Mouse (Mus musculus) liver, embryonic 14.5 days (tissue): ENCODE data around the gene Fgd2. TPM values are rescaled to one million over a fixed set of nuclear protein-coding genes. Genes with fewer than 3 reads are reported as not detected.

Source experiments
- ATAC-seq: fragments of 200-750 bp; cut with Nextera tagmentation; 2 replicates; pipeline ENCODE4 v1.8.0; 2017; ENCODE audit warnings: moderate number of reproducible peaks, mild to moderate bottlenecking, moderate library complexity; ENCODE audit not compliant: insufficient read depth
- DNase-seq, 3 experiments: peaks; one replicate each; pipeline ENCODE4 v3.0.0-alpha.2; 2012 to 2013; ENCODE audit warnings: low read depth in 3 of 3, low spot score in 3 of 3
- H3K27ac ChIP-seq: fragments of 300-500 bp; sonication (generic); 2 replicates; pipeline ENCODE4 v1.5.1; 2014; ENCODE audit warnings: moderate library complexity, mild to moderate bottlenecking, control low read depth, inconsistent platforms
- H3K27me3 ChIP-seq: fragments of 300-500 bp; sonication (generic); 2 replicates; pipeline ENCODE4 v1.6.1; 2014; ENCODE audit warnings: mild to moderate bottlenecking, low read length, moderate library complexity; ENCODE audit not compliant: control insufficient read depth, insufficient read depth
- H3K36me3 ChIP-seq: fragments of 300-500 bp; sonication (generic); replicated peaks from 2 replicates; pipeline ENCODE4 v1.6.1; 2014; ENCODE audit warnings: low read depth; ENCODE audit not compliant: control insufficient read depth, insufficient read depth
- H3K4me1 ChIP-seq, 2 experiments: fragments of 200-500 bp in 1 of 2; fragments of 300-500 bp in 1 of 2; sonication (generic) in 1 of 2; replicated peaks; 2 replicates each; pipeline ENCODE4 v1.6.1; 2012 to 2014; ENCODE audit warnings: antibody characterized with exemption in 1 of 2, inconsistent platforms in 1 of 2, low read length in 1 of 2; ENCODE audit not compliant: control insufficient read depth in 2 of 2, insufficient read depth in 2 of 2
- H3K4me2 ChIP-seq: fragments of 300-500 bp; sonication (generic); 2 replicates; pipeline ENCODE4 v1.6.1; 2014; ENCODE audit warnings: low read depth, mild to moderate bottlenecking, control low read depth, moderate library complexity
- H3K4me3 ChIP-seq, 2 experiments: fragments of 200-500 bp in 1 of 2; fragments of 300-500 bp in 1 of 2; sonication (generic) in 1 of 2; 2 replicates each; pipeline ENCODE4 v1.5.1; 2012 to 2014; ENCODE audit warnings: low read depth in 2 of 2, low read length in 2 of 2, mild to moderate bottlenecking in 2 of 2, control low read depth in 1 of 2, inconsistent platforms in 1 of 2, moderate library complexity in 1 of 2; ENCODE audit not compliant: insufficient read depth in 1 of 2
- H3K9ac ChIP-seq: fragments of 300-500 bp; sonication (generic); replicated peaks from 2 replicates; pipeline ENCODE4 v1.6.1; 2014; ENCODE audit warnings: mild to moderate bottlenecking, control low read depth, moderate library complexity
- H3K9me3 ChIP-seq: fragments of 300-500 bp; sonication (generic); 2 replicates; pipeline ENCODE4 v1.6.1; 2016; ENCODE audit warnings: low read length, mixed read lengths; ENCODE audit not compliant: control insufficient read depth
- CTCF ChIP-seq: IDR thresholded peaks from 2 replicates; pipeline ENCODE4 v1.5.1; 2016; ENCODE audit warnings: antibody characterized with exemption, low read depth, control low read depth
- EP300 ChIP-seq: IDR thresholded peaks from 2 replicates; pipeline ENCODE4 v1.6.1; 2016; ENCODE audit warnings: antibody characterized with exemption, low read depth
- WGBS: fragments of 180-500 bp; shearing (Covaris S2); extraction: QIAGEN DNeasy Blood & Tissue Kit; methylation state at CpG from one replicate; pipeline ENCODE4 v1.1.7; 2014; ENCODE audit not compliant: insufficient replicate concordance; 5-methylcytosine and 5-hydroxymethylcytosine counted together
- polyA plus RNA-seq, 2 experiments: library from polyadenylated mRNA; depleted of rRNA in 1 of 2; stranded (reverse) in 1 of 2; unstranded in 1 of 2; fragments of >200 nt; fragmentation: Nextera tagmentation in 1 of 2; extraction: Ambion mirVana in 1 of 2; gene quantifications; 2 replicates each; pipeline versions ENCODE4 v1.2.1 to v1.2.3; 2012 to 2014

Gene Fgd2
- polyA plus RNA-seq, 2 experiments, result 3.8 to 8.5 TPM

- H3K4me2 ChIP-seq, result no peak overlapping the region
- H3K36me3 ChIP-seq, result no peaks in the 10 kb centered on the region
- TF ChIP-seq CTCF (no peak), EP300 (no peak)
- H3K4me1 ChIP-seq, result peaks cover 4 to 6% of the 10 kb centered on the region in 2 experiments; a peak in 2 of 4 replicates
- no peaks in the 10 kb centered on the region for H3K9me3 ChIP-seq
- DNase-seq (no peak), ATAC-seq (0 out of 2 replicates have a peak, but pooled peaks have one; percentile 19)
- H3K27me3 ChIP-seq, result no peaks in the 10 kb centered on the region
- no peak overlapping the region for H3K9ac ChIP-seq
- no peak overlapping the region for H3K4me3 ChIP-seq
- no peak overlapping the region for H3K27ac ChIP-seq
- WGBS, result 64% methylated on average over 5 of the region's 5 CpGs
Observed at GRCm38 (mm10) chr17:29407405-29407804, 46.7 kb downstream of the Fgd2 start.

- Histone ChIP-seq H3K4me1 (peaks cover 4 to 6% of the 10 kb centered on the region in 2 experiments; a peak in 2 of 4 replicates), H3K27ac (no peak overlapping the region), H3K36me3 (no peaks in the 10 kb centered on the region), H3K4me3 (no peak overlapping the region), H3K27me3 (no peaks in the 10 kb centered on the region), H3K9me3 (no peaks in the 10 kb centered on the region), H3K4me2 (no peak overlapping the region), H3K9ac (no peak overlapping the region)
- ATAC-seq, result no peak
- WGBS, result 85% methylated on average over 13 of the region's 13 CpGs
- no peak for DNase-seq
- TF ChIP-seq EP300 (no peak), CTCF (no peak)
Observed at GRCm38 (mm10) chr17:29408364-29408763, 47.6 kb downstream of the Fgd2 start.

- 67% methylated on average over 5 of the region's 5 CpGs for WGBS
- Histone ChIP-seq H3K27ac (no peak overlapping the region), H3K4me1 (peaks cover 4 to 6% of the 10 kb centered on the region in 2 experiments; a peak in 2 of 4 replicates), H3K9ac (no peak overlapping the region), H3K4me3 (no peak overlapping the region), H3K4me2 (no peak overlapping the region), H3K27me3 (peaks cover 4% of the 10 kb centered on the region), H3K36me3 (no peaks in the 10 kb centered on the region), H3K9me3 (no peaks in the 10 kb centered on the region)
- DNase-seq, result no peak
- TF ChIP-seq CTCF (no peak), EP300 (no peak)
- ATAC-seq, result peak; percentile 18; the same call in 1 of the 2 replicates
Observed at GRCm38 (mm10) chr17:29409800-29410343, 49.2 kb downstream of the Fgd2 start.

DNA sequence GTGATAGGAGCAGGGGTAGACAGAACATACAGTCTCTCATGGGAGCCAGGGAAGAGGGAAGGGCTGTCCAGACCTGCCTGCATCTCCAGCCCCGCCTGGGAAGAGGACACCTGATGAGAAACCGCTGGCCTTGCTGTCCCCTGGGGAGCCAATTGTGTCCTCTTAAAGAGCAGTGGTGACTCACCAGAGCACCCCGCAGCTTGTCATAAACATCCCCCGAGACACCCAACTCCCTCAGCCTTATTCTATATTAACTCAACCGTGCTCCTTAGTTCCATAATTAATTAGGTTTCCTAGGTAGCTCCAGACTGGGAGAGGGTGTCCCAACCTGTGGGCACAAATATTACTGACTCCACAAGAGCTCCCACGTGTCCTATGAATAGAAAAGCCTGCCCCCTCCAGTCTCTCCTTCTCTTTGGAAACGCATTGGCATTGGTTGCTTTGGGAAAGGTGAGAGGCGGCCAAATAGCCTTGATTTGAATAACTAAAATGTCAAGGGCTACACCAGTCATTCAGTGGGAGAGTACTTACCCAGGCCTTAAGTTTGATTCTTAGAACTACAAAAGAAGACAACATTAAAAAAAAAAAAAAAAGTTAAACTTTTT, 51.2 kb downstream of the Fgd2 start:
- H3K4me3 ChIP-seq, result no peak overlapping the region
- ATAC-seq (no peak), DNase-seq (no peak)
- H3K27me3 ChIP-seq, result peaks cover 22% of the 10 kb centered on the region
- no peaks in the 10 kb centered on the region for H3K9me3 ChIP-seq
- H3K27ac ChIP-seq, result no peak overlapping the region
- H3K4me2 ChIP-seq, result no peak overlapping the region
- TF ChIP-seq CTCF (no peak), EP300 (no peak)
- H3K36me3 ChIP-seq, result no peaks in the 10 kb centered on the region
- peaks cover 4 to 6% of the 10 kb centered on the region in 2 experiments; a peak in 2 of 4 replicates for H3K4me1 ChIP-seq
- WGBS, result 47% methylated on average over 8 of the region's 8 CpGs
- H3K9ac ChIP-seq, result no peak overlapping the region

DNA sequence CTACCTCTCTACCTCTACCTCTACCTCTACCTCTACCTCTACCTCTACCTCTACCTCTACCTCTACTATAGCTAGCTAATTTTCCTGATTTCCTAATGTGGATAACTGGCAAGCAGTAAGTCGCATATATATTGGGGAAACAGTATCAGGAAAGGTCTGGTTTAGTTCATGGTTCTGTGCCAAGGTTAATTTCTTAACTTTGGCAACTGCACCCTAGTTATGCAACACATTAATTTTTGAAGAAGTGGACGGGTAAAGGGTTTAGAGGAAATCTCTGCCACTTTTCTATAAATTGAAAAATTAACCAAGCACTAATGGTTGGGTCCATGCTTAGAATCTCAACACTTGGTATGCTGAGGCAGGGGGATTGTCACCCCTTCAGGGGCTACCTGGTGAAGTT, 53.9 kb downstream of the Fgd2 start:
- H3K4me2 ChIP-seq, result no peak overlapping the region
- H3K4me1 ChIP-seq, result peaks cover 5 to 6% of the 10 kb centered on the region in 2 experiments
- H3K9me3 ChIP-seq, result no peaks in the 10 kb centered on the region
- H3K36me3 ChIP-seq, result no peaks in the 10 kb centered on the region
- DNase-seq (no peak), ATAC-seq (no peak)
- no peak for TF ChIP-seq CTCF
- no peak for TF ChIP-seq EP300
- no peak overlapping the region for H3K4me3 ChIP-seq
- no peak overlapping the region for H3K9ac ChIP-seq
- no peak overlapping the region for H3K27ac ChIP-seq
- H3K27me3 ChIP-seq, result peaks cover 24% of the 10 kb centered on the region
- 51% methylated on average over 2 of the region's 2 CpGs for WGBS
